Mouse (Mus musculus): Measurements from ENCODE around the gene Cmtr1.
A peak's percentile ranks its signal among the peaks of the same experiment; 100 is the strongest.

Cmtr1 gene

GRCm38 (mm10) chr17:29732522-29732921, 72.1 kb downstream of the Cmtr1 start:
- DNase-seq (ENCODE audit: low read depth, low spot score), result no peak

GRCm38 (mm10) chr17:29736448-29737014, 76.1 kb downstream of the Cmtr1 start:
- DNase-seq (ENCODE audit: low read depth, low spot score), result no peak

- peak; percentile 64 for DNase-seq (ENCODE audit: low read depth, low spot score)
Measured at GRCm38 (mm10) chr17:29737849-29738804, 77.7 kb downstream of the Cmtr1 start.

DNA sequence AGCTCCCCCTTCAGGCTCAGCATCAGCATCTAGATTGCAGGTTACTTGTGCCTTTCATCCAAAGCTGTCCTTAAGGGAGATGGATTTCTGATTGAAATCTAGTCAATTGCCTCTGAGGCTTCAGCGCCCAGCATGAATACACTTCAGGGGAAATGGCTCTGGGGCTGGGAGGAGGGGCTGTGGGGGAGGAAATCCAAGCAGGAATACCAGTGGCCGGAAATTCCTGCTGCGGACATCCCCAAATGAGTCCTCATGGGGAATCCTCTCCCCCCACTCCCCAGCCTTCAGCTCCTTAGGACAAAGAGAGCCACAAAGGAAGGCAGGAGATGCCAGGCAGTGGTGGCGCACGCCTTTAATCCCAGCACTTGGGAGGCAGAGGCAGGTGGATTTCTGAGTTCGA, 87.1 kb downstream of the Cmtr1 start:
- DNase-seq (ENCODE audit: low read depth, low spot score), result no peak

GRCm38 (mm10) chr17:29754510-29754909, 94.1 kb downstream of the Cmtr1 start:
- DNase-seq (ENCODE audit: low read depth, low spot score), result no peak
